Mouse (Mus musculus) embryo, embryonic 11 days (tissue): ENCODE data around the gene Dpyd.

Experiments
- DNase-seq: peaks from one replicate; pipeline ENCODE4 v3.0.0-alpha.2; 2015

Dpyd gene

GRCm38 (mm10) chr3:118676052-118676777, 114.3 kb downstream of the Dpyd start:
- no peak for DNase-seq

- peak; percentile 29 for DNase-seq
Observed at GRCm38 (mm10) chr3:118680803-118681202, 118.9 kb downstream of the Dpyd start.

GRCm38 (mm10) chr3:118750269-118750668, 188.3 kb downstream of the Dpyd start:
- DNase-seq: no peak

DNA sequence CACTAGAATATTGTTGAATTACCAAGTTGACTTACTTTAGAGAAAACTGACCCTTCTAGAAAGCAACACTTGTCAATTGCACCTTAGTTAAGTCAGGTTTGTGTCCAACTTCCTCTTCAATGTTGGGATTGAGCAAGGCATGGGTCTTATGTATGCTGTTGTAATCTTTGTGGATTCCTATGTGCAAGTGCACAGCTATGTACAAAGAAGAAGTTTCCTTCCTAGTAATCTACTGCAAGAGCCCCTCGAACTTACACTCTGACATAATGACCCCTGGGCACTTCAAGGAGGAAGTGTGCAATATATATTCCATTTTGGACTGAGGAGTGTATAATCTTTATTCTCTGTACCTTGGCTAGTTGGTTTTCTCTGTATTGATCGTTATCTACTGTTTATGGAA, 191.7 kb downstream of the Dpyd start:
- no peak for DNase-seq

DNA sequence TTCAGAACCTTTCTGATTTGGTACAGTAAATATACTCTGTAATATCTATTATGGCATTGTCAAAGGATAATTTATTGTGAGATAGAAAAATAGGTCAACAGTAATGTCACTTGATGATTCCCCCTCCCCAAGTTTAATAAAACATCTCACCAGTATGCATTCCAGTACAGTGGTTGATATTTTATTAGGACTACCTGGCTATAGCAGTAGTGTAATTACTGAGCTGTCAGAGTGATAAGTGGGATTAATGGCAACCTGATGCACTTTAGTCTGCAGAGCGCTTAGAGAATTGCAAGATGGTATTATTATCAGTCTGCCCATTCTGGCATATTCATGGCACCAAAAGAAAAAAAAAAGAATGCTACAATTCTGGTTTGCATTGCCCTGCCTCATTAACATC, 194.2 kb downstream of the Dpyd start:
- no peak for DNase-seq

- DNase-seq: no peak
Observed at GRCm38 (mm10) chr3:118812885-118813284, 251.0 kb downstream of the Dpyd start.

DNA sequence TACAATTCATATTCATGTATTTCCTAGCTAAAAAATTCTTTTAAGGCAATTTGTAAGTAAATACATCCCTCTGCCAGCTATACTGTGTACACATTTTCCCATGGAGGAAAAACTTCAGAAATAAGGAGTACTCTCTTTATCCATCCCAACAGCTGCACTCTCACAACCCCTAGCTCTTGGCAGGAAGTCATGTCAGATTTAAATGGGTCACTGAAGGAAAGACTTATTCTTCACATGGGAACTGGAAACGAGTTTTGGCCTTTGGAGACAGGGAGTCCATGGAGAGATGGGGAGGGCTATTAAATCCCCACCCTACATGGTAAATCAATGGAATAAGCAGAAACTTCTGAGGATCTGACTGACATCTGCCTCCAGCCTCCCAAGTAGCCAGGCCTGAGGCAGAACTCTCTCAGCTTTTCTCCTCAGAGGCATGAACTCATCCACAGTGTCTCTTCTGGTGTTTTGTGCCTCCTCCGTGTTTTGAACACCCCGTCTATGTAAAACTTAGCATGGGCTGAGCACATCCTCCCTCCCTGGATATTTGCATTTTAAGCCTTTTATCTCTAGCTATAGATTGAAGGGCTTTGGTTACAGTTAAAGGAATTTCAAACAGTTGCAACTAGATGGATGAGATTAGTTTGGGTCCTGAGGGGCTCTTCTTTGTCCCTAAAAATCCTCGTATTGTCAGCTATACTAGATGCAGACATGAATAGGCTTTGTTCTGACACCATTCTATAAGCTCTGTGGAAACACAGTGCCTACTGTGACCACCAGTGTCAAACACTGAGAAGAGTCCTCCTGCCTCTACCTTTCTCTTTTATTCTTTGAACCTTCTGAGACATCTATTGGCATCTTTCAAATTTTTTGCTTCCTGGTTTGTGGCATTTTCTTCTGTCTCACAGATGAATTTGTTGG, 288.9 kb downstream of the Dpyd start:
- DNase-seq: no peak

GRCm38 (mm10) chr3:118852711-118853110, 290.8 kb downstream of the Dpyd start:
- no peak for DNase-seq

DNA sequence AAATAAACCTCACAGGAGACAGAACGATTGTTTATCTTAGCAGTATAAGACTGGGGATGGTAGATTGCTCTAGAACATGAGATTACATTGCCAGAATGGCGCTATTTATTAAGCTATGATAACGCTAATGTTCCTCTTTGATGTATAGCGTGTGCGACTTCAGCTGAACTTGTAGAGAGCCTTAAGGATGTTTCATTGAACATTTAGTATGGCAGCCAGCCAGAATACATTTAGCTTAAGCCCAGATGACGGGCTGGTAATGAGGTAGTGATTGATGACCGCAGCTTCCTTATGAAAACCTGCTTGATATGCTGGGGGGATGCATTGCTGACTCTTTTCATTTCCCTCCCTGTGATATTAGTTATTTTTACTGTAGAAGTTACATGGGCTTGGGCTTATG, 293.5 kb downstream of the Dpyd start:
- peak; percentile 42 for DNase-seq

GRCm38 (mm10) chr3:118869113-118870107, 307.5 kb downstream of the Dpyd start:
- DNase-seq: no peak

GRCm38 (mm10) chr3:118875871-118876270, 313.9 kb downstream of the Dpyd start:
- no peak for DNase-seq

DNA sequence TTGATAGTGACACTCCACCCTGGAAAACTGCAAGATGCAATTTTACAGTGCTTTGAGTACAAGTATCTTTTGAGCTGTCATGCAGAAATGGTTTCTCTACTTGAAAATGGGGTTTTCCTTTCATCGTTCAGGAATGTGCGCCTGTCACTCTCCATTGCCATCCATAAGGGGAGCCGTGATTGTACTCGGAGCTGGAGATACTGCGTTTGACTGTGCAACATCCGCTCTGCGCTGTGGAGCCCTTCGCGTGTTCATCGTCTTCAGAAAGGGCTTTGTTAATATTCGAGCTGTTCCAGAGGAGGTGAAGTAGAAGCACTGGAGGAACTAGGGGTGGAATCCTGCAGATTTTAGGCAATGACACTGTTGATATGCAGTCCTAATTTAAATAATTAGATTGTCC, 337.1 kb downstream of the Dpyd start:
- DNase-seq: no peak

DNA sequence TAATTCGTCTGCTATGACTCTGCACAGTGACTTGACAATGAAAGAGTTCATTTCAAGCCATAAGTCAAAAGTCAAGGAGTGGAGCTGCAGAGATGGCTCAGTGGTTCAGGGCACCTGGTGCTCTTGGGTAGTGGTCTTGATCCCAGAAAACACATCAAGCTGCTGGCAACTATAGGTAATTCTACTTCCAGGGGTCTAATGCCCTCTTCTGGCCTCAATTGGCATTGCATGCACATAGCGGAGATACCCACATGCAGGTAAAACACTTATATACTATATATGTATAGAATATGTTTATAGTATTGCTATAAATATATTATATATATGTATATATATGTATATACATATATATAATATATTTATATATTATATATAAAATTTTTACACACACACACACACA, 429.4 kb downstream of the Dpyd start:
- no peak for DNase-seq

GRCm38 (mm10) chr3:118991793-118992192, 429.9 kb downstream of the Dpyd start:
- DNase-seq: peak; percentile 39

GRCm38 (mm10) chr3:119021255-119021654, 459.3 kb downstream of the Dpyd start:
- DNase-seq: no peak

- DNase-seq: no peak
Observed at GRCm38 (mm10) chr3:119042611-119043010, 480.7 kb downstream of the Dpyd start.

DNA sequence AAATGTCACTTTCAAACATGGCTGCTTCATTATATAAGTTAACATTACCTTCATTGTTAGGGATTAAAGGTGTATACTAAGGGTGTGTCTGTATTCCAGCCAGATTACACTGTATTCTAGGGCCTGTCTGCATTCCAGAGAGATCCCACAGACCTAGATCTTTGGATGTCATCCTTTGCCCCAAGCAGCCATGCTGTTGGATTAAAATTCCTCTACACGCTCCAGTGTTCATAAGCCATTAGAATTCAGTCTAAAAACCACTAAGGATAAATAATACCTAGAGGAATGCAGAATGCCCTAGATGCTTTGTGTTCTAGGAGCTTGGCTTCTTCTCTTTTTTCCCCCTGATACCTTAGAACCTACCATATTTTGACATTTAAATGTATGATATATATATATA, 494.2 kb downstream of the Dpyd start:
- DNase-seq: no peak

DNA sequence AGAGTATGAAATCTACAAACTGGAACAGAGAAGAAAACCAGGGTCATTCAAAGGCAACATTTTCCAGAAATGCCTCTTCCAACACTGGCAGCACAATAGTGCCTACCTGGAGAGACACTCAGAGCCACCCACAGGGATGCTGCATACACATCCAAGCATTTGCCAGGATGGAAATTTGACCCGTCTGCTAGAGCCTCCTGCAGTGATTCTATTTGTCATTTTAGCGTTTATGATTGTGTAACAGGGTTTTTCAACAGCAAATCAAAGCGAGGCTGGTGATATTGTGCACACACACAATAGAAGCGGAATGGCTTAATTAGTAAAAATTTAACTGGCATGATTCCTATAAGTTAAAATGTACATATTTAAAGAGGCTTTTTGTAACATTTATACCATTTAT, 501.3 kb downstream of the Dpyd start:
- peak; percentile 13 for DNase-seq

DNA sequence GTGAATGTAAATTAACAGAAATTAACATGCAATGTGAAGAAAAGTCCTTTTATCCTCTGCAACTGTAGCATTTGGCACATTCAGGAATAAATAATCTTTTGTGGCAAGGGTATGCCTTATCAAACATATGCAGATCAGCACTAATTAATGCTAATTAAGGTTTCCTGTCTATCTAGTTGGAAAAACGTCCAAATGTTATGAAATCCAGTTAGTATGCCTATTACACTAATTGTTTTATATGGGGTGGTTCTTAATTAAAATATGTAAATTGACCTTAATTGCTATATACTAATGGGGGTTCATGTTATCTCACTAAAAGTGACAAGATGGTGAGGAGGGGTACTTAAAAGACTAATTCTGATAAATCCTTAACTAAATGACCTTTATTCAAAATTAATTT, 501.7 kb downstream of the Dpyd start:
- no peak for DNase-seq

DNA sequence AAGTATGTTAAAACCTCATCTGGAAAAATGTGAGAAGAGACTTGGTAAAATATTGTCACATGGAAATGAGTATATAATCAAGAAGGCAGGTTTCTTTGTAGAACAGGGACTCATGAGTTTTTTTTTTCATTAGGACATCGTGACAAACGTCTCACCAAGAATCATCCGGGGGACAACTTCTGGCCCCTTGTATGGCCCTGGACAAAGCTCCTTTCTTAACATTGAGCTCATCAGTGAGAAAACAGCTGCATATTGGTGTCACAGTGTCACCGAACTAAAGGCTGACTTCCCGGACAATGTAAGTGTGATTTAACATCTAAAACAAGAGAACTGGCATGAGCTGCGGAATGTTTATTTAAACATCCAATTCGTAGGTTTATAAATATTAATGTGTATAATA, 502.8 kb downstream of the Dpyd start:
- DNase-seq: peak; percentile 16

GRCm38 (mm10) chr3:119067221-119067620, 505.3 kb downstream of the Dpyd start:
- no peak for DNase-seq

- no peak for DNase-seq
Observed at GRCm38 (mm10) chr3:119086618-119087017, 524.7 kb downstream of the Dpyd start.
